Mouse (Mus musculus): ENCODE data around the gene Nkpd1. TPM values are rescaled to one million over a fixed set of nuclear protein-coding genes. Genes with fewer than 3 reads are reported as not detected.

Gene Nkpd1
- polyA plus RNA-seq, 1 experiment from 2014 or later = 0.12 TPM

GRCm38 (mm10) chr7:19498326-19498725 lies 19.3 kb upstream of the Nkpd1 start:
- no peak for DNase-seq (ENCODE audit: low spot score)
- Histone ChIP-seq H3K9ac (ENCODE audit: low read length) (no peak overlapping the region), H3K4me2 (ENCODE audit: low read depth, severe bottlenecking) (no peak overlapping the region), H3K4me1 (ENCODE audit: control insufficient read depth, insufficient read depth, low read length) (no peaks in the 10 kb centered on the region), H3K27me3 (ENCODE audit: control insufficient read depth, insufficient read depth, low read length) (no peaks in the 10 kb centered on the region), H3K36me3 (ENCODE audit: control insufficient read depth, insufficient read depth, low read length) (no peaks in the 10 kb centered on the region), H3K27ac (replicated peaks; ENCODE audit: low read depth, low read length) (no peak overlapping the region), H3K9me3 (ENCODE audit: control insufficient read depth, low read length) (no peaks in the 10 kb centered on the region), H3K4me3 (ENCODE audit: low read depth, low read length) (no peak overlapping the region)
- 69% methylated on average over 4 of the region's 4 CpGs for WGBS
- ATAC-seq (ENCODE audit: insufficient number of reproducible peaks, low FRiP score, low TSS enrichment, low read depth) = no peak

- Histone ChIP-seq H3K9ac (ENCODE audit: low read length) (no peak overlapping the region), H3K4me2 (ENCODE audit: low read depth, severe bottlenecking) (no peak overlapping the region), H3K4me1 (ENCODE audit: control insufficient read depth, insufficient read depth, low read length) (no peaks in the 10 kb centered on the region), H3K27me3 (ENCODE audit: control insufficient read depth, insufficient read depth, low read length) (no peaks in the 10 kb centered on the region), H3K4me3 (ENCODE audit: low read depth, low read length) (no peak overlapping the region), H3K36me3 (ENCODE audit: control insufficient read depth, insufficient read depth, low read length) (no peaks in the 10 kb centered on the region), H3K9me3 (ENCODE audit: control insufficient read depth, low read length) (no peaks in the 10 kb centered on the region), H3K27ac (replicated peaks; ENCODE audit: low read depth, low read length) (no peak overlapping the region)
- DNase-seq (ENCODE audit: low spot score) (no peak), ATAC-seq (ENCODE audit: insufficient number of reproducible peaks, low FRiP score, low TSS enrichment, low read depth) (no peak)
- WGBS = 73% methylated on average over 12 of the region's 12 CpGs
Measured at GRCm38 (mm10) chr7:19500420-19501363, 16.9 kb upstream of the Nkpd1 start.

- WGBS = 85% methylated on average over 4 of the region's 4 CpGs
- no peak overlapping the region for H3K4me3 ChIP-seq (ENCODE audit: low read depth, low read length)
- no peaks in the 10 kb centered on the region for H3K4me1 ChIP-seq (ENCODE audit: control insufficient read depth, insufficient read depth, low read length)
- H3K27ac ChIP-seq (replicated peaks; ENCODE audit: low read depth, low read length) = no peak overlapping the region
- H3K4me2 ChIP-seq (ENCODE audit: low read depth, severe bottlenecking) = no peak overlapping the region
- H3K9ac ChIP-seq (ENCODE audit: low read length) = no peak overlapping the region
- H3K27me3 ChIP-seq (ENCODE audit: control insufficient read depth, insufficient read depth, low read length) = no peaks in the 10 kb centered on the region
- DNase-seq (ENCODE audit: low spot score) (no peak), ATAC-seq (ENCODE audit: insufficient number of reproducible peaks, low FRiP score, low TSS enrichment, low read depth) (no peak)
- no peaks in the 10 kb centered on the region for H3K9me3 ChIP-seq (ENCODE audit: control insufficient read depth, low read length)
- H3K36me3 ChIP-seq (ENCODE audit: control insufficient read depth, insufficient read depth, low read length) = no peaks in the 10 kb centered on the region
Measured at GRCm38 (mm10) chr7:19501658-19502057, 16.0 kb upstream of the Nkpd1 start.

- Histone ChIP-seq H3K27ac (replicated peaks; ENCODE audit: low read depth, low read length) (no peak overlapping the region), H3K36me3 (ENCODE audit: control insufficient read depth, insufficient read depth, low read length) (no peaks in the 10 kb centered on the region), H3K4me3 (ENCODE audit: low read depth, low read length) (no peak overlapping the region), H3K4me1 (ENCODE audit: control insufficient read depth, insufficient read depth, low read length) (peaks cover 3% of the 10 kb centered on the region; the same call in 1 of the 2 replicates), H3K27me3 (ENCODE audit: control insufficient read depth, insufficient read depth, low read length) (no peaks in the 10 kb centered on the region), H3K4me2 (ENCODE audit: low read depth, severe bottlenecking) (no peak overlapping the region), H3K9me3 (ENCODE audit: control insufficient read depth, low read length) (no peaks in the 10 kb centered on the region), H3K9ac (ENCODE audit: low read length) (no peak overlapping the region)
- DNase-seq (ENCODE audit: low spot score) = peak; percentile 77
- ATAC-seq (ENCODE audit: insufficient number of reproducible peaks, low FRiP score, low TSS enrichment, low read depth) = no peak
- 42% methylated on average over 5 of the region's 5 CpGs for WGBS
Measured at GRCm38 (mm10) chr7:19503481-19504068, 14.1 kb upstream of the Nkpd1 start.

- 35% methylated on average over 6 of the region's 6 CpGs for WGBS
- ATAC-seq (ENCODE audit: insufficient number of reproducible peaks, low FRiP score, low TSS enrichment, low read depth) (no peak), DNase-seq (ENCODE audit: low spot score) (no peak)
- Histone ChIP-seq H3K9ac (ENCODE audit: low read length) (no peak overlapping the region; the same call in 1 of the 2 replicates), H3K36me3 (ENCODE audit: control insufficient read depth, insufficient read depth, low read length) (no peaks in the 10 kb centered on the region; the same call in 1 of the 2 replicates), H3K4me1 (ENCODE audit: control insufficient read depth, insufficient read depth, low read length) (peaks cover 3% of the 10 kb centered on the region), H3K9me3 (ENCODE audit: control insufficient read depth, low read length) (no peaks in the 10 kb centered on the region), H3K27ac (replicated peaks; ENCODE audit: low read depth, low read length) (no peak overlapping the region), H3K4me2 (ENCODE audit: low read depth, severe bottlenecking) (peak overlapping the region; percentile 96; the same call in 1 of the 2 replicates), H3K27me3 (ENCODE audit: control insufficient read depth, insufficient read depth, low read length) (no peaks in the 10 kb centered on the region), H3K4me3 (ENCODE audit: low read depth, low read length) (no peak overlapping the region)
Measured at GRCm38 (mm10) chr7:19506326-19506725, 11.3 kb upstream of the Nkpd1 start.

- H3K27me3 ChIP-seq (ENCODE audit: control insufficient read depth, insufficient read depth, low read length) = no peaks in the 10 kb centered on the region
Measured at GRCm38 (mm10) chr7:19506969-19507611, 10.5 kb upstream of the Nkpd1 start.

GRCm38 (mm10) chr7:19507612-19507981 lies 10.0 kb upstream of the Nkpd1 start:
- ATAC-seq (ENCODE audit: insufficient number of reproducible peaks, low FRiP score, low TSS enrichment, low read depth) = no peak
- H3K27me3 ChIP-seq (ENCODE audit: control insufficient read depth, insufficient read depth, low read length) = no peaks in the 10 kb centered on the region
- H3K27ac ChIP-seq (replicated peaks; ENCODE audit: low read depth, low read length) = peak overlapping the region; percentile 39; the same call in 1 of the 2 replicates
- 5% methylated on average over 18 of the region's 18 CpGs for WGBS
- H3K4me3 ChIP-seq (ENCODE audit: low read depth, low read length) = peak overlapping the region; percentile 81
- DNase-seq (ENCODE audit: low spot score) = peak; percentile 58
- peaks cover 3% of the 10 kb centered on the region for H3K4me1 ChIP-seq (ENCODE audit: control insufficient read depth, insufficient read depth, low read length)
- peak overlapping the region; percentile 64 for H3K9ac ChIP-seq (ENCODE audit: low read length)
- peak overlapping the region; percentile 96 for H3K4me2 ChIP-seq (ENCODE audit: low read depth, severe bottlenecking)
- no peaks in the 10 kb centered on the region; the same call in 1 of the 2 replicates for H3K36me3 ChIP-seq (ENCODE audit: control insufficient read depth, insufficient read depth, low read length)
- H3K9me3 ChIP-seq (ENCODE audit: control insufficient read depth, low read length) = no peaks in the 10 kb centered on the region

More at GRCm38 (mm10) chr7:19506969-19507611, 10.5 kb upstream of the Nkpd1 start:
- peaks cover 3% of the 10 kb centered on the region for H3K4me1 ChIP-seq (ENCODE audit: control insufficient read depth, insufficient read depth, low read length)
- H3K4me2 ChIP-seq (ENCODE audit: low read depth, severe bottlenecking) = peak overlapping the region; percentile 96
- H3K9me3 ChIP-seq (ENCODE audit: control insufficient read depth, low read length) = no peaks in the 10 kb centered on the region
- DNase-seq (ENCODE audit: low spot score) = peak; percentile 80
- H3K4me3 ChIP-seq (ENCODE audit: low read depth, low read length) = peak overlapping the region; percentile 81
- no peak overlapping the region; the same call in 1 of the 2 replicates for H3K27ac ChIP-seq (replicated peaks; ENCODE audit: low read depth, low read length)
- no peaks in the 10 kb centered on the region; the same call in 1 of the 2 replicates for H3K36me3 ChIP-seq (ENCODE audit: control insufficient read depth, insufficient read depth, low read length)
- no peak for ATAC-seq (ENCODE audit: insufficient number of reproducible peaks, low FRiP score, low TSS enrichment, low read depth)
- WGBS = under 1% methylated on average over 71 of the region's 71 CpGs
- H3K9ac ChIP-seq (ENCODE audit: low read length) = peak overlapping the region; percentile 64
